Mouse (Mus musculus): ENCODE results near the gene Podn.
A peak's percentile ranks its signal among the peaks of the same experiment; 100 is the strongest.
"Not testable (repeated sequence)": the region's sequence is repeated elsewhere in the genome, so short reads cannot be mapped to it uniquely, and the experiment has no call there.

Podn gene

GRCm38 (mm10) chr4:108079191-108079590 is 17.1 kb downstream of the Podn start:
- not testable (repeated sequence) for DNase-seq (ENCODE audit: low spot score in 2 of 2)

GRCm38 (mm10) chr4:108077224-108077955 is 18.9 kb downstream of the Podn start:
- DNase-seq (ENCODE audit: low spot score in 2 of 2): no peak

GRCm38 (mm10) chr4:108074204-108074823 is 21.9 kb downstream of the Podn start:
- no peak for DNase-seq (ENCODE audit: low spot score in 2 of 2)

- no peak for DNase-seq (ENCODE audit: low spot score in 2 of 2)
These were observed 24.2 kb downstream of the Podn start for GRCm38 (mm10) chr4:108072086-108072485.

GRCm38 (mm10) chr4:108071235-108071901 is 24.9 kb downstream of the Podn start:
- peak; percentile 93 to 95 for DNase-seq (ENCODE audit: low spot score in 2 of 2)

GRCm38 (mm10) chr4:108070723-108071122 is 25.5 kb downstream of the Podn start:
- no peak for DNase-seq (ENCODE audit: low spot score in 2 of 2)

- no peak for DNase-seq (ENCODE audit: low spot score in 2 of 2)
These were observed 26.0 kb downstream of the Podn start for GRCm38 (mm10) chr4:108070286-108070685.

- DNase-seq (ENCODE audit: low spot score in 2 of 2): no peak
These were observed 28.2 kb downstream of the Podn start for GRCm38 (mm10) chr4:108068081-108068480.

GRCm38 (mm10) chr4:108067261-108067660 is 29.0 kb downstream of the Podn start:
- DNase-seq (ENCODE audit: low spot score in 2 of 2): no peak

GRCm38 (mm10) chr4:108066569-108066968 is 29.7 kb downstream of the Podn start:
- no peak for DNase-seq (ENCODE audit: low spot score in 2 of 2)

GRCm38 (mm10) chr4:108065176-108065844 is 30.9 kb downstream of the Podn start:
- DNase-seq (ENCODE audit: low spot score in 2 of 2): no peak

GRCm38 (mm10) chr4:108063616-108064015 is 32.6 kb downstream of the Podn start:
- no peak for DNase-seq (ENCODE audit: low spot score in 2 of 2)

GRCm38 (mm10) chr4:108062524-108062923 is 33.7 kb downstream of the Podn start:
- DNase-seq (ENCODE audit: low spot score in 2 of 2): no peak

- no peak for DNase-seq (ENCODE audit: low spot score in 2 of 2)
These were observed 35.5 kb downstream of the Podn start for GRCm38 (mm10) chr4:108060774-108061173.

- no peak for DNase-seq (ENCODE audit: low spot score in 2 of 2)
These were observed 36.5 kb downstream of the Podn start for GRCm38 (mm10) chr4:108059601-108060379.

- no peak for DNase-seq (ENCODE audit: low spot score in 2 of 2)
These were observed 38.1 kb downstream of the Podn start for GRCm38 (mm10) chr4:108058166-108058565.

GRCm38 (mm10) chr4:108057247-108057646 is 39.0 kb downstream of the Podn start:
- DNase-seq (ENCODE audit: low spot score in 2 of 2): no peak

GRCm38 (mm10) chr4:108055873-108056272 is 40.4 kb downstream of the Podn start:
- no peak for DNase-seq (ENCODE audit: low spot score in 2 of 2)

GRCm38 (mm10) chr4:108052673-108053072 is 43.6 kb downstream of the Podn start:
- no peak for DNase-seq (ENCODE audit: low spot score in 2 of 2)

- no peak for DNase-seq (ENCODE audit: low spot score in 2 of 2)
These were observed 44.5 kb downstream of the Podn start for GRCm38 (mm10) chr4:108051687-108052274.

GRCm38 (mm10) chr4:108046136-108046535 is 50.1 kb downstream of the Podn start:
- DNase-seq (ENCODE audit: low spot score in 2 of 2): no peak

Data from thymus, postnatal 10 days (tissue).